Mouse (Mus musculus) left cerebral cortex, postnatal 14 days (tissue): ENCODE measurements around the gene Gabrr2. TPM values are rescaled to one million over a fixed set of nuclear protein-coding genes. Genes with fewer than 3 reads are reported as not detected.
"Not testable (repeated sequence)": the region's sequence is repeated elsewhere in the genome, so short reads cannot be mapped to it uniquely, and the experiment has no call there.

Source experiments
- DNase-seq, 2 experiments: peaks; one replicate each; pipeline ENCODE4 v3.0.0; 2021 to 2022; ENCODE audit warnings: low spot score in 2 of 2, mixed read lengths in 1 of 2
- intact Hi-C: fragments of 180-260 bp; cut with DNase I; formaldehyde crosslinking; loops from one replicate; pipeline ENCODE4 v1.15.1; 2025
- total RNA-seq, 2 experiments: library from RNA; stranded (reverse); gene quantifications; 2 replicates each; pipeline ENCODE4 v1.2.3; 2021

Gene Gabrr2
- total RNA-seq, 2 experiments from 2014 or later = 0.49 TPM; not detected in 1

- intact Hi-C loops = no loop called here
- no peak for DNase-seq
Measured at GRCm38 (mm10) chr4:33067331-33067730, 4.5 kb downstream of the Gabrr2 start.

GRCm38 (mm10) chr4:33067826-33068225 is 5.0 kb downstream of the Gabrr2 start:
- no peak for DNase-seq
- intact Hi-C loops = no loop called here

GRCm38 (mm10) chr4:33068894-33069293 is 6.1 kb downstream of the Gabrr2 start:
- intact Hi-C loops = no loop called here
- DNase-seq = peak; percentile 18 to 38

GRCm38 (mm10) chr4:33070326-33070725 is 7.5 kb downstream of the Gabrr2 start:
- no peak for DNase-seq
- intact Hi-C loops = no loop called here

- no peak for DNase-seq
- intact Hi-C loops = no loop called here
Measured at GRCm38 (mm10) chr4:33071337-33071736, 8.5 kb downstream of the Gabrr2 start.

- no peak for DNase-seq
- intact Hi-C loops = no loop called here
Measured at GRCm38 (mm10) chr4:33072526-33073161, 9.8 kb downstream of the Gabrr2 start.

GRCm38 (mm10) chr4:33074406-33074805 is 11.6 kb downstream of the Gabrr2 start:
- intact Hi-C loops = no loop called here
- DNase-seq = no peak

GRCm38 (mm10) chr4:33074851-33075250 is 12.1 kb downstream of the Gabrr2 start:
- DNase-seq = no peak
- intact Hi-C loops = no loop called here

- no peak for DNase-seq
- intact Hi-C loops = no loop called here
Measured at GRCm38 (mm10) chr4:33075776-33076524, 13.2 kb downstream of the Gabrr2 start.

- no peak for DNase-seq
- intact Hi-C loops = no loop called here
Measured at GRCm38 (mm10) chr4:33077161-33077560, 14.4 kb downstream of the Gabrr2 start.

- intact Hi-C loops = no loop called here
- no peak for DNase-seq
Measured at GRCm38 (mm10) chr4:33077724-33078123, 14.9 kb downstream of the Gabrr2 start.

GRCm38 (mm10) chr4:33078492-33078891 is 15.7 kb downstream of the Gabrr2 start:
- no peak for DNase-seq
- intact Hi-C loops = no loop called here

GRCm38 (mm10) chr4:33099118-33099694 is 36.4 kb downstream of the Gabrr2 start:
- DNase-seq = peak; percentile 10 to 42
- intact Hi-C loops = no loop called here

- DNase-seq = no peak
- intact Hi-C loops = loop anchor here (10.0 kb wide), 1 partner anchor 335 kb away; no protein-coding TSS in a partner anchor
Measured at GRCm38 (mm10) chr4:33109720-33110458, 47.1 kb downstream of the Gabrr2 start.

GRCm38 (mm10) chr4:33110845-33111244 is 48.0 kb downstream of the Gabrr2 start:
- intact Hi-C loops = loop anchor here (10.0 kb wide), 1 partner anchor 336 kb away; no protein-coding TSS in a partner anchor
- DNase-seq = no peak

GRCm38 (mm10) chr4:33111358-33111757 is 48.6 kb downstream of the Gabrr2 start:
- intact Hi-C loops = loop anchor here (10.0 kb wide), 1 partner anchor 337 kb away; no protein-coding TSS in a partner anchor
- no peak for DNase-seq

GRCm38 (mm10) chr4:33112866-33113265 is 50.1 kb downstream of the Gabrr2 start:
- intact Hi-C loops = loop anchor here (10.0 kb wide), 1 partner anchor 338 kb away; no protein-coding TSS in a partner anchor
- not testable (repeated sequence) for DNase-seq

- DNase-seq = peak; percentile 90 to 94
- intact Hi-C loops = loop anchor here (5.0 to 10.0 kb wide), 2 partner anchors 167 to 344 kb away; partner anchors contain the start of gene Ankrd6
Measured at GRCm38 (mm10) chr4:33119118-33119517, 56.3 kb downstream of the Gabrr2 start.

- peak; percentile 49 to 63 for DNase-seq
- intact Hi-C loops = no loop called here
Measured at GRCm38 (mm10) chr4:33124493-33124892, 61.7 kb downstream of the Gabrr2 start.
